Mouse (Mus musculus) heart, embryonic 13.5 days (tissue): ENCODE measurements around the gene Leo1. TPM values are rescaled to one million over a fixed set of nuclear protein-coding genes. Genes with fewer than 3 reads are reported as not detected.

Experiments used
- ATAC-seq: fragments of 200-750 bp; cut with Nextera tagmentation; 2 replicates; pipeline ENCODE4 v1.8.0; 2017; ENCODE audit warnings: moderate TSS enrichment; ENCODE audit not compliant: insufficient number of reproducible peaks, low FRiP score, low TSS enrichment; ENCODE audit errors: extremely low read depth
- H3K27ac ChIP-seq: fragments of 300-500 bp; sonication (generic); replicated peaks from 2 replicates; pipeline ENCODE4 v1.5.1; 2015; ENCODE audit warnings: moderate library complexity, mild to moderate bottlenecking, inconsistent platforms
- H3K27me3 ChIP-seq: fragments of 300-500 bp; sonication (generic); replicated peaks from 2 replicates; pipeline ENCODE4 v1.6.1; 2015; ENCODE audit warnings: mild to moderate bottlenecking, inconsistent platforms
- H3K36me3 ChIP-seq: fragments of 300-500 bp; sonication (generic); 2 replicates; pipeline ENCODE4 v1.6.1; 2015; ENCODE audit warnings: mild to moderate bottlenecking, inconsistent platforms
- H3K4me1 ChIP-seq: fragments of 300-500 bp; sonication (generic); 2 replicates; pipeline ENCODE4 v1.6.1; 2015; ENCODE audit warnings: inconsistent platforms
- H3K4me2 ChIP-seq: fragments of 300-500 bp; sonication (generic); 2 replicates; pipeline ENCODE4 v1.6.1; 2015; ENCODE audit warnings: inconsistent platforms, mild to moderate bottlenecking, moderate library complexity
- H3K4me3 ChIP-seq: fragments of 300-500 bp; sonication (generic); 2 replicates; pipeline ENCODE4 v1.5.1; 2015; ENCODE audit warnings: moderate library complexity, mild to moderate bottlenecking, inconsistent platforms
- H3K9ac ChIP-seq: fragments of 300-500 bp; sonication (generic); 2 replicates; pipeline ENCODE4 v1.6.1; 2015; ENCODE audit warnings: inconsistent platforms, mild to moderate bottlenecking, moderate library complexity
- H3K9me3 ChIP-seq: fragments of 300-500 bp; sonication (generic); 2 replicates; pipeline ENCODE4 v1.6.1; 2016; ENCODE audit warnings: inconsistent platforms
- WGBS: fragments of 180-500 bp; shearing (Covaris S2); methylation state at CpG from one replicate; pipeline ENCODE4 v1.1.7; 2015; ENCODE audit warnings: mixed read lengths; 5-methylcytosine and 5-hydroxymethylcytosine counted together
- polyA plus RNA-seq: library from polyadenylated mRNA; unstranded; fragments of >200 nt; fragmentation: Nextera tagmentation; extraction: Ambion mirVana; gene quantifications from 2 replicates; pipeline ENCODE4 v1.2.1, GENCODE M21; 2015

Gene Leo1
- polyA plus RNA-seq, 1 experiment from 2014 or later: 27.9 TPM

GRCm38 (mm10) chr9:75409031-75409851, 32.1 kb upstream of the Leo1 start:
- Histone ChIP-seq H3K4me2 (peak overlapping the region; percentile 71), H3K4me1 (peaks cover 68% of the 10 kb centered on the region), H3K27ac (peak overlapping the region; percentile 99), H3K36me3 (no peaks in the 10 kb centered on the region), H3K27me3 (no peaks in the 10 kb centered on the region), H3K9ac (peak overlapping the region; percentile 93), H3K9me3 (no peaks in the 10 kb centered on the region), H3K4me3 (peak overlapping the region; percentile 92)
- ATAC-seq: peak; percentile 71
- WGBS: under 1% methylated on average over 81 of the region's 90 CpGs

DNA sequence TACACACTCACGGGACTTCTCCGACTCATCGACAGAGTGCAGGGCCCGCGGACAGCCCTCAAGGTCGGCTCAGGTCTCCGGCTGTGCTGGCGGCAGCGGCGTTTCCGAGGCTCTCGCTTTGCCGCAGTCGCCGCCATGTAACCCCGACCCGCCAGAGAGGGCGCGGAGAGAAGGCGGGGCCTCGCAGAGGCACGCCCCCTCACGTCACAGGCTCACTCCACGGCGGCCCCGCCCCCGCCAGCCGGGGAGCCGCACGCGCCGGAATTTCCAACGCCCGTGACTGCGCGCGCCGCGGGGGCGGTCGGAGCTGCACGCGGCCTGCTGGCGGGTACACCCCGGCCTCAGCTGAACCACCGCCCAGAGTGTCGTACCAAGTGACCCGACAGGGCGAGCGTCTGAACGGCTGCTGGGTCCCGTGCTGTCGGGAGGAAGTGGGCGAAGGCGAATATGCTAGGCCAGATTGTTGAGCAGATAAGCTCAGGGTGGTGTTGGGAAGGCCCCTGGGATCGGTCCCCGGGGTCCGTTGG, 31.4 kb upstream of the Leo1 start, which contains the start of gene Mapk6:
Gene Mapk6 (minus strand): TSS at position 154 of the 527 bp plus-strand sequence.
- Histone ChIP-seq H3K4me2 (peak within 1 kb of the TSS; percentile 71), H3K27ac (peak within 1 kb of the TSS; percentile 99), H3K4me3 (peak within 1 kb of the TSS; percentile 92), H3K36me3 (no peaks in the 10 kb centered on the region), H3K9ac (peak within 1 kb of the TSS; percentile 93), H3K9me3 (no peaks in the 10 kb centered on the region), H3K4me1 (peaks cover 66% of the 10 kb centered on the region), H3K27me3 (no peaks in the 10 kb centered on the region)
- peak; percentile 89 for ATAC-seq
- WGBS: under 1% methylated on average over 58 of the region's 58 CpGs

DNA sequence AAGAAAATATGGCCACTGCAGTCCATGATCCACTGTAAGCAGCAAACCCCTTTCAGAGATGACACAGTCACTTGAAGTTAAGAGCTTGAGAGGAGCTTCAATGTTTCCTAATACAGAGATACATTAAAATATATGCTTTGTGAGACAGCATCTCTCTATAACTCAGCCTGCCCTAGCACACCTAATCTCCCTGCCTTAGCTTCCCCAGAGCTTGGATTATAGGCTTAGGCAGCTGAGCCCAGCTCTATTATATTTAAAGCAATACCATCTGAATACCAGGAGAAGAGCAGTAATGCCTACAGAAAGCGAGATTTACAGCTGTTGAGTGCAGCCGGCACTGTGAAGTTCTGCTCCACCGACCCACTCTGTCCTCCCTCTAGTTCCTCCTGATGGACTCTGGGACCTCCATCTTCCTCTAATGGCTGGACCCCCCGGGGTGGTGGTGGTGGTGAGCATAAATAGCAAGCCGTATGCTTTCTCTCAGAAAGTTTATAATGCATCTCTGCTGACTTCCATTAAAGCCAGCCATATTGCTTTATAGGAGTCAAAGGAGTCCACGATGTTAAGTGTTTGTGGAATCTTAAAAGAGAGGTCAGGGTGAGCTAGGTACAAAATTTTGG, 30.3 kb upstream of the Leo1 start:
- H3K9me3 ChIP-seq: no peaks in the 10 kb centered on the region
- no peak overlapping the region for H3K27ac ChIP-seq
- WGBS: 78% methylated on average over 6 of the region's 6 CpGs

GRCm38 (mm10) chr9:75411584-75411983, 29.7 kb upstream of the Leo1 start:
- Histone ChIP-seq H3K9ac (no peak overlapping the region), H3K9me3 (no peaks in the 10 kb centered on the region), H3K36me3 (no peaks in the 10 kb centered on the region), H3K4me1 (peaks cover 51% of the 10 kb centered on the region), H3K27me3 (no peaks in the 10 kb centered on the region), H3K27ac (no peak overlapping the region), H3K4me2 (no peak overlapping the region), H3K4me3 (no peak overlapping the region)
- ATAC-seq: no peak
- WGBS: 79% methylated on average over 9 of the region's 9 CpGs

More for the DNA sequence above, 30.3 kb upstream of the Leo1 start:
- peak overlapping the region; percentile 71 for H3K4me2 ChIP-seq
- H3K36me3 ChIP-seq: no peaks in the 10 kb centered on the region
- no peaks in the 10 kb centered on the region for H3K27me3 ChIP-seq
- H3K9ac ChIP-seq: no peak overlapping the region; the same call in 1 of the 2 replicates
- ATAC-seq: no peak
- H3K4me3 ChIP-seq: peak overlapping the region; percentile 92; the same call in 1 of the 2 replicates
- H3K4me1 ChIP-seq: peaks cover 57% of the 10 kb centered on the region

- no peaks in the 10 kb centered on the region for H3K27me3 ChIP-seq
- ATAC-seq: no peak
- H3K4me3 ChIP-seq: no peak overlapping the region
- 46% methylated on average over 5 of the region's 5 CpGs for WGBS
- no peaks in the 10 kb centered on the region for H3K36me3 ChIP-seq
- no peak overlapping the region for H3K27ac ChIP-seq
- peaks cover 37% of the 10 kb centered on the region for H3K4me1 ChIP-seq
- no peak overlapping the region for H3K4me2 ChIP-seq
- no peak overlapping the region for H3K9ac ChIP-seq
- H3K9me3 ChIP-seq: no peaks in the 10 kb centered on the region
Measured at GRCm38 (mm10) chr9:75413206-75413605, 28.1 kb upstream of the Leo1 start.

DNA sequence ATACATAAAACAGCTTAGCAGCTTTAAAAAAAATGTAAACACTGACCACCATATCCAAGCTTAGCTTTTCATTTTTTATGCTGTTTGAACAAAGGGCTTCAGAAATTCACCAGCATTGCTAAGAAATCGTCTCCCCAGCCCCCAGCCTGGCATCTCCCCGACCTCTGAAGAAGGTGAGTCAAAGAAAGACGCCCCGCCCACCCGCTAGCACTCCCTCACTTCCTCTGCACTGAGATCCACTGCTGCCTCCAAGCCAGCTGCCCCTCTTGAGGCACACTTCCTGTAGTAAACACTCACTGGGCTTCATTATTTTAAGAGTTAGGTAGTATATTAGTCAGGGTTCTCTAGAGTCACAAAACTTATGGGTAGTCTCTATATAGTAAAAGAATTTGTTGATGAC, 27.1 kb upstream of the Leo1 start:
- WGBS: 29% methylated on average over 5 of the region's 5 CpGs
- ATAC-seq: no peak

DNA sequence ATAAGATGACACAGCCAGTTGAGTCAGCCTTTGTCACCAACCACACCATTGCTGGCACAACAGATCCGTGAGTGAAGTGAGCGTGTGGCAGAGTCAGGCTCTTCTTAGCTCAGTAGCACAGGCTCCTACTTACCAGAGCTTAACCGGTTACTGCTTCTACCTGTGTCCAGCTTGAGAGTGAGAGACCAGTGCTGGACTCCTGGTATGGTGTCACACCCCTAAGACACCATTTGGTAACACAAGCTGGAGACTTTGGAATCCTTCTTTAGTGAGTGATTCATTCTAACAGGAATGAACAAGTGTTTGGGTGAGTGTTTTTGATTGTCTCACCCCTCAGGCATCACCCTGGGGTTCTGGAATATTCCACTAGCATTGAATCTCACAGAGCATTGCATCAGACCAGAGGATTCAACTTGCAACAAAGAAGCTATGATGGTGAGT, 19.1 kb upstream of the Leo1 start:
- 76% methylated on average over 3 of the region's 3 CpGs for WGBS
- Histone ChIP-seq H3K27ac (no peak overlapping the region), H3K4me2 (no peak overlapping the region), H3K9ac (no peak overlapping the region), H3K36me3 (no peaks in the 10 kb centered on the region), H3K9me3 (no peaks in the 10 kb centered on the region), H3K4me1 (peaks cover 9% of the 10 kb centered on the region), H3K4me3 (no peak overlapping the region), H3K27me3 (no peaks in the 10 kb centered on the region)
- ATAC-seq: no peak

More for the DNA sequence above, 27.1 kb upstream of the Leo1 start:
- Histone ChIP-seq H3K27ac (no peak overlapping the region), H3K27me3 (no peaks in the 10 kb centered on the region), H3K4me3 (no peak overlapping the region), H3K4me1 (peaks cover 34% of the 10 kb centered on the region), H3K9ac (no peak overlapping the region), H3K36me3 (no peaks in the 10 kb centered on the region), H3K4me2 (no peak overlapping the region), H3K9me3 (no peaks in the 10 kb centered on the region)

DNA sequence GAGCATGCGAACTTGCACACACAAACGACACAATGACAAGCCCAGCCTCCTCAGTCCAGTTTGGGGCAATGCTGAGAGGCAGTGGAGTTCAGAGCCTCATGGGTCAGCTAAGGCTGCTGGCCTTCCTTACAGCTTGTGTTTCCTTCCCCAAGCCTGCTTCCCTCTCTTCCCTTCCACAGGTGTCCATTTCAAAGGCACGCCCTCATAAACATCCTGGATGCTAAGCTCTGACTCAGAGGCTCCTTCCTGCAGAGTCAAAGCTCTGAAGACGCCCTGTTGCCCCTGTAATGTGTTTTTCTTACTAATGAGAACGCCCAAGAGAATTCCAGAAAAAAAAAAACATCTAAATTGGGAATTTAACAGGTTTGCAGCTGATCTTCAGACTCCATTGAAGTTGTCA, 17.6 kb upstream of the Leo1 start:
- H3K27me3 ChIP-seq: no peaks in the 10 kb centered on the region
- H3K4me1 ChIP-seq: peaks cover 23% of the 10 kb centered on the region
- no peaks in the 10 kb centered on the region for H3K9me3 ChIP-seq
- H3K4me3 ChIP-seq: no peak overlapping the region
- no peak for ATAC-seq
- H3K27ac ChIP-seq: no peak overlapping the region
- H3K36me3 ChIP-seq: no peaks in the 10 kb centered on the region
- no peak overlapping the region for H3K9ac ChIP-seq
- no peak overlapping the region for H3K4me2 ChIP-seq
- 55% methylated on average over 5 of the region's 5 CpGs for WGBS

DNA sequence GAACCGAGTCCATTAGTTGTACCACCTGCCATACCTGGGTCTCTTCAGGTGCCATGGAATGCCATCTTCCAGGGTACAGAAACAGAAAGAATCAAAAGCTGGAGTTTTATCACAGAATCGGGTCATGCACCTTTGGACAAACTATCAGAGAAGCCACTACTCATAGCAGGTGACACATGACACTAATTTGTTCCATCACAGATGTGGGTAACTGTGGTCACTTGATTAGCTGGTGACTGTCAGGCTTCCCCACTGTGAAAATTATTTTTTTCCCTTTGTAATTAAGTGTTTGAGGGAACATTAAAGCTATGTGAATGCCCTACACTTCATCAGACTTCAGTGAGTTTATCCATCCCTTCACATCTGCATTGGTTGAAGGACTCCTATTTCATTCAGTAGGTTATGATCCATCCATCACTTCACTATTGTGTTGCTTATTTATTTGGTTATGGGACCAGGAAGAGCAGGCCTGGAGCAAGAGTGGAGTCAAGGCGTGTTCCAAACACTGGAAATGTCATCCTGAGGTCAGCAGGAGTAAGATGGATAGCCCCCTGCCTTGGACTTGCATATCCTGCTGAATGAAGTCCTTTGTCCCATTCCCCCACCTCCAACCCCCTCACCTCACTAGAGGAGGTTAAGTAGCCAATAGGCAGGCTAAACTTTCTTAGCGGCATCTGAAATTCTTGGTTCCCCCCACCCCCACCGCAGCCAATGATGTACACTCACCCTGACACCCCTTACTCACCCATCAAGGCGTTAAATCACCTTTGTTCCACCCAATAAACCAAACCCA, 16.8 kb upstream of the Leo1 start:
- WGBS: 65% methylated on average over 6 of the region's 6 CpGs
- Histone ChIP-seq H3K4me1 (peaks cover 29% of the 10 kb centered on the region), H3K4me2 (no peak overlapping the region), H3K27ac (no peak overlapping the region), H3K4me3 (no peak overlapping the region), H3K9ac (no peak overlapping the region), H3K27me3 (no peaks in the 10 kb centered on the region), H3K9me3 (no peaks in the 10 kb centered on the region), H3K36me3 (no peaks in the 10 kb centered on the region)
- ATAC-seq: no peak

DNA sequence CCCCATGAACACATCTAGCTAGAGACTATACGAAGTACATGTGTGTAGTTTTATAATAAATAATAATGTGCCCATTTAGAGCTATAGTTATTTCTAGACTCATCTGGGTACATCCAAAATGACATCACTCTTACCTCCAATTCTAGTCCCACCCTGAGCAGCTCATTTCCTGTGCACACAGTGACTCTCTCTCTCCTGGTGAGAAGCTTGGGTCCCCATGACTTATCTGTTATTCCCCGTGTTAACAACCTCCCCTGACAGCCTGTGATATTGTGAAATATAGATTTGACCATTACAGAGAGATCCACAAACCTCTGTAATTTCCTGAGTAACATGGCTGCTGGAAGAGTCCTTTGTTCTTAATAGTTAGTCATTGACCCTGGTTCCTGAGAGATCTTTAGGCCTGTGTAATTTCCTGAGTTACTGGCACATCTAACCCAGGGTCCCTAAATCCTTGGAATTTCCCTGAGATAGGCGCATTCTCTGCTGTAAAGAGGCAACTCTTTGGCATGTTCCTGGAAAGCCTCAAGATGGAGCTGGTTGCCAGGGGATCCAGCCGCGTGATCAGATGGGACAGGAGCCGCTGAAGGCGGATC, 15.4 kb upstream of the Leo1 start:
- no peak overlapping the region for H3K9ac ChIP-seq
- WGBS: 56% methylated on average over 7 of the region's 7 CpGs

More for the DNA sequence above, 15.4 kb upstream of the Leo1 start:
- no peaks in the 10 kb centered on the region for H3K9me3 ChIP-seq
- H3K4me3 ChIP-seq: no peak overlapping the region
- no peaks in the 10 kb centered on the region for H3K27me3 ChIP-seq
- no peaks in the 10 kb centered on the region for H3K36me3 ChIP-seq
- H3K4me2 ChIP-seq: no peak overlapping the region
- no peak for ATAC-seq
- no peak overlapping the region for H3K27ac ChIP-seq
- peaks cover 36% of the 10 kb centered on the region for H3K4me1 ChIP-seq
